Mouse (Mus musculus) myocyte (in vitro differentiated cells): Measurements from ENCODE around the gene Mmp17. TPM values are rescaled to one million over a fixed set of nuclear protein-coding genes. Genes with fewer than 3 reads are reported as not detected.
"Not testable (repeated sequence)": the region's sequence is repeated elsewhere in the genome, so short reads cannot be mapped to it uniquely, and the experiment has no call there.

Experiments used
- H3K27me3 ChIP-seq: one replicate; pipeline ENCODE4 v1.6.1; 2011; ENCODE audit not compliant: control insufficient read depth, insufficient read depth, insufficient read length
- H3K36me3 ChIP-seq: one replicate; pipeline ENCODE4 v1.6.1; 2011; ENCODE audit not compliant: control insufficient read depth, insufficient read depth
- H3K4me2 ChIP-seq: one replicate; pipeline ENCODE4 v1.6.1; 2011; ENCODE audit warnings: low read depth, control low read depth
- H3K4me3 ChIP-seq: one replicate; pipeline ENCODE4 v1.5.1; 2011; ENCODE audit warnings: mild to moderate bottlenecking, control low read depth, moderate library complexity
- H3K79me2 ChIP-seq: one replicate; pipeline ENCODE4 v1.6.1; 2011; ENCODE audit not compliant: control insufficient read depth, insufficient read depth
- H3ac ChIP-seq: one replicate; pipeline ENCODE4 v1.6.1; 2011; ENCODE audit not compliant: control insufficient read depth, insufficient read length
- CEBPB ChIP-seq: IDR thresholded peaks from 2 replicates; pipeline ENCODE4 v1.6.1; 2011; ENCODE audit warnings: mild to moderate bottlenecking, moderate library complexity; ENCODE audit not compliant: poor library complexity, insufficient read depth, severe bottlenecking
- MAX ChIP-seq: IDR thresholded peaks from one replicate; pipeline ENCODE4 v1.6.1; 2011; ENCODE audit warnings: low read depth, mild to moderate bottlenecking, control low read depth
- MYOD1 ChIP-seq, 3 experiments: IDR thresholded peaks; one replicate each; pipeline ENCODE4 v1.6.1; 2011; ENCODE audit warnings: control low read depth in 2 of 3, low read depth in 2 of 3, mild to moderate bottlenecking in 2 of 3, moderate library complexity in 1 of 3; ENCODE audit not compliant: insufficient read length in 2 of 3, control insufficient read depth in 1 of 3
- MYOG ChIP-seq, 3 experiments: IDR thresholded peaks; one replicate each; pipeline ENCODE4 v1.6.1; 2011; ENCODE audit warnings: control low read depth in 2 of 3, low read depth in 2 of 3, mild to moderate bottlenecking in 2 of 3; ENCODE audit not compliant: insufficient read length in 2 of 3, control insufficient read depth in 1 of 3, insufficient read depth in 1 of 3
- POLR2A ChIP-seq: IDR thresholded peaks from one replicate; pipeline ENCODE4 v1.6.1; 2011; ENCODE audit warnings: low read depth, mild to moderate bottlenecking, control low read depth, moderate library complexity; ENCODE audit not compliant: insufficient read length
- POLR2AphosphoS2 ChIP-seq: IDR thresholded peaks from one replicate; pipeline ENCODE4 v1.6.1; 2011; ENCODE audit warnings: low read depth, control low read depth; ENCODE audit not compliant: insufficient read length
- SRF ChIP-seq: IDR thresholded peaks from one replicate; pipeline ENCODE4 v1.6.1; 2011; ENCODE audit warnings: low read depth; ENCODE audit not compliant: control insufficient read depth, insufficient read length
- TCF12 ChIP-seq: IDR thresholded peaks from one replicate; pipeline ENCODE4 v1.6.1; 2011; ENCODE audit warnings: mild to moderate bottlenecking, control low read depth; ENCODE audit not compliant: poor library complexity, insufficient read depth, severe bottlenecking
- USF1 ChIP-seq: IDR thresholded peaks from one replicate; pipeline ENCODE4 v1.6.1; 2011; ENCODE audit warnings: low read depth, mild to moderate bottlenecking, control low read depth, moderate library complexity
- polyA plus RNA-seq: library from polyadenylated mRNA; unstranded; fragments of >200 nt; fragmentation: generic; extraction: Trizol; gene quantifications from one replicate; pipeline ENCODE4 v1.2.1, GENCODE M21; 2012; ENCODE audit warnings: missing spikeins

The Mmp17 gene
- polyA plus RNA-seq, 1 experiment: 0.35 TPM

GRCm38 (mm10) chr5:129602071-129602487, 18.1 kb downstream of the Mmp17 start:
- Histone ChIP-seq H3K27me3 (peaks cover 26% of the 10 kb centered on the region), H3K4me3 (no peak overlapping the region), H3ac (no peak overlapping the region), H3K4me2 (no peak overlapping the region), H3K79me2 (no peaks in the 10 kb centered on the region), H3K36me3 (no peaks in the 10 kb centered on the region)
- TF ChIP-seq POLR2A (no peak), POLR2AphosphoS2 (no peak), USF1 (no peak), SRF (no peak), CEBPB (no peak), MYOD1 (IDR thresholded peaks at IDR 0.05; ENCODE audit: control insufficient read depth in 1 of 3, insufficient read length in 2 of 3, low read depth in 2 of 3) (no peak), TCF12 (no peak), MYOG (IDR thresholded peaks at IDR 0.05; ENCODE audit: control insufficient read depth in 1 of 3, insufficient read depth in 1 of 3, insufficient read length in 2 of 3, low read depth in 2 of 3) (no peak), MAX (no peak)

DNA sequence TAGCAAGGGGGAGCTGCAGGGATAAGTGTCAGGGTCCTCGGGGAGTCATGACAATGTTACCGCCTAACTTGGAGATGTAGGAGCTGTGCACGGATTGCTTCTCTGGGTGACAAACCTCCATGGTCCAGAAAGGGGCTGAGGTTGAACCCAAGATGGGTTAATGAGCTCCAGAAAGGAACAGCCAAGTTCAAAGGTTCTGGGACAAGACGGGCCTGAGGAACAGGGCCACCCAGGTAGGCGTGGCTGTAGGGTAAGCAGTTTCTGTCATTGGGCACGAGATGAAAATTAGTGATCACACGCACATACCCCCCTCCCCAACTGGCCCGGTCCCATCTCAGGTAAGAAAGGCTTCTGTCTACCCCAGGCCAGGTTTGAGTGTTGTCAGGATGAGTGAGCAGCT, 23.5 kb downstream of the Mmp17 start:
- Histone ChIP-seq H3ac (no peak overlapping the region), H3K27me3 (peaks cover 59% of the 10 kb centered on the region), H3K4me2 (no peak overlapping the region), H3K79me2 (no peaks in the 10 kb centered on the region), H3K4me3 (no peak overlapping the region), H3K36me3 (no peaks in the 10 kb centered on the region)
- no peak for TF ChIP-seq CEBPB

DNA sequence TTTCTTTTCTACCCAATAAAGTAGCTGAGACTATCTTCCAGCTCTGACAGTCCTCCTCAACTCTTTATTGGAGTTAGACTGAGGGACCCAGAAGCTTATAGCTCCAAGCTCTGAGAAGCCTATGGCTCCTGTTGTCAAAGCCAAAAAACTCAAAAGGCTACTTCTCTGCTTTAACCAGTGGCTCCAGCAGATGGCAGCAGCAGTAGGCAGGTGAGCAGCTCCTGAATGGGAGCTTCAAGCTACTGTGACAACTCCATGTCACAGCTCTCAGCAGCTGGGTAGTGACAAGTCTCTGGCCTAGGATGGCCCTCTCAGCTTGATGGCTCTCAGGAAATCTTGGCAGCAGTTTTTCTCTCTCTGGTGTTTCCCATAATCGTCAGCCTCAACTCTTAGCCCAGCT, 27.1 kb downstream of the Mmp17 start:
- Histone ChIP-seq H3K36me3 (no peaks in the 10 kb centered on the region), H3K4me3 (no peak overlapping the region), H3K4me2 (no peak overlapping the region), H3K79me2 (no peaks in the 10 kb centered on the region), H3K27me3 (peaks cover 64% of the 10 kb centered on the region), H3ac (no peak overlapping the region)
- peak in 1 of 3 experiments; percentile 17 for TF ChIP-seq MYOD1 (IDR thresholded peaks at IDR 0.05; ENCODE audit: control insufficient read depth in 1 of 3, insufficient read length in 2 of 3, low read depth in 2 of 3)
- TF ChIP-seq MYOG (IDR thresholded peaks at IDR 0.05; ENCODE audit: control insufficient read depth in 1 of 3, insufficient read depth in 1 of 3, insufficient read length in 2 of 3, low read depth in 2 of 3): no peak

DNA sequence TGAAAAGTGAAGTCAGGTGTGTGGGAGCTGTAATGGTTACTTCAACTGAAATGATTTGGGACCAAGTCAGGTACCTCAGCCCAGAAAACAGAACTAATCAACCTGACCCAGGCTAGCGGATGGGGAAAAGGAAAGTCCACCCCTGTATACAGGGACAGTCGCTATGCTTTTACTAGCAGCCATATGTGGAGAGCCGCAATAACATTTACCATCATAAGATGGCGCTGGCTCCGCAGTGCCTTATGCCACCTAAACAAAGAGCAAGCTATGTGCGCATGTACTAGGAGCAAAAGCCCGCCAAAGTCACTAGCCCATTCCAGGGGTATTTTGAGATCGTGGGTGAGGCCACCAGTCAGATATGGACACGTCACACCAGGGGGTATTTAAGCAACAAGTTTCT, 36.6 kb downstream of the Mmp17 start:
- H3K79me2 ChIP-seq, H3K36me3 ChIP-seq, H3K4me3 ChIP-seq, H3K4me2 ChIP-seq, H3ac ChIP-seq, H3K27me3 ChIP-seq: not testable (repeated sequence)

DNA sequence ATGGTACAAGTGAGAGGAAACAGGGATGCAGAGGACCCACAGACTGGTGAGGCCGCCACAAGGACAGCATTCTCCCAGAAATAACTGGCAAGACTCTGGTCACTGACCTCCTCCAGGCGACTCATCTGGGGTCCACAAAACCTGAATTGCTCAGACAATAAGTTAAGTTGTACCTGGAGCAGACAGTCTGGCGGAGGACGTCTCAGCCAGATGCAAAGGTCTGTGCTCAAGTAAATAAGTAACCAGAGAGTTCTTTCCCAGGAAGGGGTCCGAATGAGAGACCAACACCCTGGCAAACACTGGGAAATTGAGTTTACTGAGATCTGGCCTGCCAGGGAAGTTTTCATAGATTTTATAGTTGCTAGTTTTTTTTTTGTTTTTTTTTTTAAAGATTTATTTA, 37.4 kb downstream of the Mmp17 start:
- Histone ChIP-seq H3K79me2 (no peaks in the 10 kb centered on the region), H3ac (no peak overlapping the region), H3K27me3 (peaks cover 6% of the 10 kb centered on the region), H3K4me2 (no peak overlapping the region), H3K4me3 (no peak overlapping the region), H3K36me3 (no peaks in the 10 kb centered on the region)
- no peak for TF ChIP-seq CEBPB
- no peak for TF ChIP-seq MAX

- Histone ChIP-seq H3K4me3 (no peak overlapping the region), H3ac (no peak overlapping the region), H3K4me2 (no peak overlapping the region), H3K36me3 (no peaks in the 10 kb centered on the region), H3K79me2 (no peaks in the 10 kb centered on the region), H3K27me3 (no peaks in the 10 kb centered on the region)
- TF ChIP-seq USF1 (no peak), POLR2A (no peak)
Measured at GRCm38 (mm10) chr5:129626099-129626498, 42.1 kb downstream of the Mmp17 start.

DNA sequence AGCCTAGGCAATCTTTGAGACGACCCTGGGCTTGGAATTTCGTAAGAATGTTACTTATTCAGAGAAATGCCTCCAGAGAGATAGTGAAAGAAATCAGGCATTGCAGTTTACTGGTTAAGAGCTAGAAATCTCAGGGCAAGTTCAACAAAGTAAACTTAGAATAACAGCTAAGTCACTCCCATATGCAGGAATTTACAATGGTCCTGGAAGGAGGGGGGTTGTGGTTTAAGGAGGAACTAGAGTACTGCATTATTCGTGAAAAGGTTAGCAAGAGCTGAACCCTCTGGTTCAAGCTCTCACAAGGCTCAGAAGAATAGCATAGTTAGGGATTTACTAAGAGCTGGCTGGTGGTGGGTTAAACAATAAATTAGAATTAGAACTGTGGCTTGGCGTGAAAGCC, 42.6 kb downstream of the Mmp17 start:
- not testable (repeated sequence) for H3K4me3 ChIP-seq, H3K27me3 ChIP-seq, H3ac ChIP-seq

DNA sequence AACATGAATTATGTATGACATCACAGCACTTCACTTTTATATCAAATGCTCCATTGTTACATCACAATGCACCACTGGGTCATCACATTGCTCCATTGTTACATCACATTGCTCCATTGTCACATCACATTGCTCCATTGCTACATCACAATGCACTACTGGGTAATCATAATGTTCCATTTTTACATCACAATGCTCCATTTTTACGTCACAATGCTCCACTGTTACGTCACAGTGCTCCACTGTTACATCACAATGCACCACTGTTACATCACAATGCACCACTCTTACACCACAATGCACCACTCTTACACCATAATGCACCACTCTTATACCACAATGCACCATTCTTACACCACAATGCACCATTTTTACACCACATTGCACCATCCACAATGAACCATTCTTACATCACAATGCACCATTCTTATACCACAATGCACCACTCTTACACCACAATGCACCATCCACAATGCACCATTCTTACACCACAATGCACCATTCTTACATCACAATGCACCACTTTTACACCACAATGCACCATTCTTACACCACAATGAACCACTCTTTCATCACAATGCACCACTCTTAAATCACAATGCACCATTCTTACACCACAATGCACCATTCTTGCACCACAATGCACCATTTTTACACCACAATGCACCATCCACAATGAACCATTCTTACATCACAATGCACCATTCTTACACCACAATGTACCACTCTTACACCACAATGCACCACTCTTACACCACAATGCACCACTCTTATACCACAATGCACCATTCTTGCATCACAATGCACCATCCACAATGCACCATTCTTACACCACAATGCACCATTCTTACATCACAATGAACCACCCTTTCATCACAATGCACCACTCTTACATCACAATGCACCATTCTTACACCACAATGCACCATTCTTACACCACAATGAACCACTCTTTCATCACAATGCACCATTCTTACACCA, 48.6 kb downstream of the Mmp17 start:
- not testable (repeated sequence) for H3K36me3 ChIP-seq, H3K4me2 ChIP-seq, H3K4me3 ChIP-seq, H3K79me2 ChIP-seq, H3ac ChIP-seq, H3K27me3 ChIP-seq

More for the DNA sequence above, 42.6 kb downstream of the Mmp17 start:
- H3K36me3 ChIP-seq, H3K4me2 ChIP-seq, H3K79me2 ChIP-seq: not testable (repeated sequence)
